16 mouse cellular contexts compared by ENCODE assay signal in the genomic region with DNA sequence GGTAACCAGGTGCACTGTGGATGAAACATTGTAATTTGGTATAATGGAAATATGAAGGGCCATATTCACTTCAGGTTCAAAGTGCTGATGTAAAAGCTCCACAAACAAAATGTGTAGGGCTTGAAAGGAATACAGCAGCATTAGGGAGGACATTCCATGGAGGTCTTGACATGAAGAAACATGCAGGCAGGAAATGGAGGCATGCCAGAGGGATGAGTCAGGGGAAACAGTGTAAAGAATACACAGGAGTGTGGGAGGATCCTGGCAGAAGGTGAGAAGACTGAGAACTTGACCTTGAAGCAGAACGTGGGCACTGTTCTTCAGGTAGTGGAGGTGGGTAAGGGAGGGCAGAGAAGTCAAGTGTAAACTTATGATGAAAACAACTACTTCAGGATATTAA.
DNase-seq lines count a peak whose midpoint lies in the region; ATAC-seq and TF ChIP-seq lines count a peak whose summit lies in the region.
"Had no signal": no experiment of that assay in that cellular context is flagged by ENCODE, and none has a peak within 500 bp of the region (broad histone marks: within the 10 kb centered on the region; RNA-seq: fewer than 3 reads in every experiment).

No protein-coding gene starts in this region.

- H3K27me3 ChIP-seq in kidney, postnatal 0 days (ENCODE audit: insufficient read depth, low read length), result no peaks in the 10 kb centered on the region
- H3K27me3 ChIP-seq in kidney, embryonic 14.5 days (ENCODE audit: control insufficient read depth, insufficient read depth, low read length), result no peaks in the 10 kb centered on the region
- H3K27me3 ChIP-seq in intestine, embryonic 16.5 days (replicated peaks; ENCODE audit: control insufficient read depth, insufficient read depth, low read length), result 0 out of 2 replicates have a peak, but pooled peaks cover 4% of the 10 kb centered on the region
- H3K27me3 ChIP-seq: CH12.LX; liver, embryonic 13.5 days had no signal

- peak; percentile 36 for DNase-seq in kidney, postnatal 0 days (ENCODE audit: low spot score)
- peak; percentile 41 for DNase-seq in Muller cell, postnatal 12 days (ENCODE audit: inconsistent ontology term)
- DNase-seq in R1 (ENCODE audit: low read depth, low spot score), result peak; percentile 42
- peak; percentile 27 for DNase-seq in lung, postnatal 10 days
- DNase-seq in frontal cortex, adult 2 months (ENCODE audit: extremely low spot score in 1 of 2, low spot score in 1 of 2), result no peak
- DNase-seq: cerebellum, adult 8-10 months; forebrain, postnatal 0 days; gastrocnemius, postnatal 14 days; heart, postnatal 14 days; liver, embryonic 13.5 days; right cerebral cortex, postnatal 25 days had no signal

- no peak for TF ChIP-seq CTCF in kidney, postnatal 0 days (IDR thresholded peaks at IDR 0.05; ENCODE audit: low read depth)

- no peaks in the 10 kb centered on the region for H3K36me3 ChIP-seq in kidney, postnatal 0 days (ENCODE audit: insufficient read depth, low read length)
- H3K36me3 ChIP-seq in kidney, embryonic 14.5 days (ENCODE audit: control insufficient read depth, insufficient read depth, low read length), result no peaks in the 10 kb centered on the region
- no peaks in the 10 kb centered on the region for H3K36me3 ChIP-seq in intestine, embryonic 16.5 days (ENCODE audit: control insufficient read depth, insufficient read depth, low read length)
- H3K36me3 ChIP-seq: liver, embryonic 13.5 days had no signal

- 45% methylated on average over 1 of the region's 1 CpGs for whole genome bisulfite sequencing in kidney, postnatal 0 days
- WGBS in kidney, embryonic 14.5 days, result 26% methylated on average over 1 of the region's 1 CpGs
- 41% methylated on average over 1 of the region's 1 CpGs for WGBS in intestine, embryonic 16.5 days

- H3K4me3 ChIP-seq in kidney, postnatal 0 days (replicated peaks; ENCODE audit: low read depth, low read length), result no peak overlapping the region
- H3K4me3 ChIP-seq in kidney, embryonic 14.5 days (ENCODE audit: low read length), result no peak overlapping the region
- H3K4me3 ChIP-seq in intestine, embryonic 16.5 days (ENCODE audit: low read length), result no peak overlapping the region
- H3K4me3 ChIP-seq: liver, embryonic 13.5 days had no signal

- H3K4me1 ChIP-seq in kidney, postnatal 0 days (replicated peaks; ENCODE audit: insufficient read depth, low read length), result no peaks in the 10 kb centered on the region
- no peaks in the 10 kb centered on the region for H3K4me1 ChIP-seq in kidney, embryonic 14.5 days (ENCODE audit: control insufficient read depth, insufficient read depth, low read length)
- H3K4me1 ChIP-seq in intestine, embryonic 16.5 days (ENCODE audit: control insufficient read depth, insufficient read depth, low read length), result no peaks in the 10 kb centered on the region
- H3K4me1 ChIP-seq: liver, embryonic 13.5 days had no signal

- no peak overlapping the region for H3K4me2 ChIP-seq in kidney, postnatal 0 days (ENCODE audit: low read length)
- H3K4me2 ChIP-seq in kidney, embryonic 14.5 days (replicated peaks; ENCODE audit: low read depth, low read length), result no peak overlapping the region
- H3K4me2 ChIP-seq in intestine, embryonic 16.5 days (ENCODE audit: low read depth, low read length), result no peak overlapping the region
- H3K4me2 ChIP-seq: liver, embryonic 13.5 days had no signal

- H3K27ac ChIP-seq in kidney, postnatal 0 days, result no peak overlapping the region
- H3K27ac ChIP-seq in kidney, embryonic 14.5 days (ENCODE audit: low read depth, low read length), result no peak overlapping the region
- H3K27ac ChIP-seq in intestine, embryonic 16.5 days (ENCODE audit: low read length), result no peak overlapping the region
- H3K27ac ChIP-seq: liver, embryonic 13.5 days had no signal

- no peak overlapping the region for H3K9ac ChIP-seq in kidney, postnatal 0 days (ENCODE audit: low read depth, low read length)
- H3K9ac ChIP-seq in kidney, embryonic 14.5 days (ENCODE audit: low read depth, low read length), result no peak overlapping the region
- H3K9ac ChIP-seq in intestine, embryonic 16.5 days (ENCODE audit: low read depth, low read length), result no peak overlapping the region
- H3K9ac ChIP-seq: forebrain, postnatal 0 days; liver, embryonic 13.5 days had no signal

- H3K9me3 ChIP-seq in kidney, postnatal 0 days (replicated peaks; ENCODE audit: low read length), result no peaks in the 10 kb centered on the region
- H3K9me3 ChIP-seq in kidney, embryonic 14.5 days (ENCODE audit: control insufficient read depth, low read length), result no peaks in the 10 kb centered on the region
- no peaks in the 10 kb centered on the region for H3K9me3 ChIP-seq in intestine, embryonic 16.5 days (ENCODE audit: control insufficient read depth, low read length)
- H3K9me3 ChIP-seq: liver, embryonic 13.5 days had no signal

- no peak for ATAC-seq in kidney, postnatal 0 days (replicated peaks; ENCODE audit: low FRiP score, low read depth)
- ATAC-seq in kidney, embryonic 14.5 days (ENCODE audit: low FRiP score, low TSS enrichment), result no peak
- ATAC-seq in intestine, embryonic 16.5 days, result no peak
- ATAC-seq: forebrain, postnatal 0 days; hindbrain, embryonic 16.5 days; midbrain, embryonic 16.5 days had no signal

Comparison
In these comparisons a context has a peak if more than half of its experiments do, and no peak if none do; other contexts are left out.
1. DNase-seq: peak in kidney, postnatal 0 days (single experiment), Muller cell, postnatal 12 days (single experiment), R1 (single experiment) and lung, postnatal 10 days (single experiment); none in frontal cortex, adult 2 months (0 of 2).